Comparison of ENCODE assay signal across 13 mouse cellular contexts in genomic region chr11:74734917-74735316, GRCm38 (mm10). TPM values are rescaled to one million over a fixed set of nuclear protein-coding genes. Genes with fewer than 3 reads are reported as not detected.
DNase-seq lines count a peak whose midpoint lies in the region; ATAC-seq lines count a peak whose summit lies in the region.
"Had no signal": no experiment of that assay in that cellular context is flagged by ENCODE, and none has a peak within 500 bp of the region (broad histone marks: within the 10 kb centered on the region; RNA-seq: fewer than 3 reads in every experiment).

No protein-coding gene starts in this region.

- DNase-seq in forebrain, embryonic 10.5 days (ENCODE audit: extremely low spot score, low spot score), result no peak
- peak; percentile 17 for DNase-seq in neural tube, embryonic 11.5 days (ENCODE audit: low spot score)
- DNase-seq in neural tube, embryonic 10.5 days (ENCODE audit: extremely low spot score, low spot score), result no peak
- DNase-seq in layer of hippocampus, postnatal 36 days, result peak; percentile 31 to 34
- DNase-seq in kidney, postnatal 14 days, result no peak
- DNase-seq: B cell, adult 2 months; liver, postnatal 0 days had no signal

- no peak overlapping the region for H3K9ac ChIP-seq in forebrain, embryonic 16.5 days (replicated peaks; ENCODE audit: low read depth, low read length)
- no peak overlapping the region for H3K9ac ChIP-seq in neural tube, embryonic 11.5 days (ENCODE audit: low read length)
- H3K9ac ChIP-seq in neural tube, embryonic 15.5 days (replicated peaks), result no peak overlapping the region
- H3K9ac ChIP-seq in intestine, embryonic 16.5 days (ENCODE audit: low read depth, low read length), result no peak overlapping the region
- H3K9ac ChIP-seq: embryonic facial prominence, embryonic 12.5 days; intestine, embryonic 15.5 days; liver, postnatal 0 days had no signal

- H3K27ac ChIP-seq in forebrain, embryonic 10.5 days, result peak overlapping the region; percentile 13; the same call in 1 of the 2 replicates
- no peak overlapping the region for H3K27ac ChIP-seq in forebrain, embryonic 16.5 days (ENCODE audit: low read length)
- H3K27ac ChIP-seq in neural tube, embryonic 11.5 days (ENCODE audit: low read depth, low read length), result no peak overlapping the region
- H3K27ac ChIP-seq in neural tube, embryonic 15.5 days (replicated peaks), result peak overlapping the region; percentile 54
- H3K27ac ChIP-seq in intestine, embryonic 16.5 days (ENCODE audit: low read length), result no peak overlapping the region
- H3K27ac ChIP-seq: embryonic facial prominence, embryonic 12.5 days; intestine, embryonic 15.5 days had no signal

- no peak overlapping the region for H3K4me2 ChIP-seq in forebrain, embryonic 16.5 days (ENCODE audit: low read length)
- H3K4me2 ChIP-seq in neural tube, embryonic 11.5 days (ENCODE audit: low read depth), result no peak overlapping the region
- H3K4me2 ChIP-seq in neural tube, embryonic 15.5 days, result peak overlapping the region; percentile 37
- H3K4me2 ChIP-seq in intestine, embryonic 16.5 days (ENCODE audit: low read depth, low read length), result no peak overlapping the region
- H3K4me2 ChIP-seq: embryonic facial prominence, embryonic 12.5 days; intestine, embryonic 15.5 days had no signal

- peaks cover 11% of the 10 kb centered on the region for H3K4me1 ChIP-seq in forebrain, embryonic 10.5 days
- H3K4me1 ChIP-seq in forebrain, embryonic 16.5 days (replicated peaks; ENCODE audit: control insufficient read depth, insufficient read depth, low read length), result no peaks in the 10 kb centered on the region
- no peaks in the 10 kb centered on the region for H3K4me1 ChIP-seq in neural tube, embryonic 11.5 days (ENCODE audit: control insufficient read depth, insufficient read depth, low read length)
- H3K4me1 ChIP-seq in neural tube, embryonic 15.5 days, result peaks cover 11% of the 10 kb centered on the region
- no peaks in the 10 kb centered on the region for H3K4me1 ChIP-seq in intestine, embryonic 16.5 days (ENCODE audit: control insufficient read depth, insufficient read depth, low read length)
- H3K4me1 ChIP-seq: embryonic facial prominence, embryonic 12.5 days; intestine, embryonic 15.5 days; megakaryocyte, embryonic 14.5 days had no signal

- no peaks in the 10 kb centered on the region for H3K36me3 ChIP-seq in forebrain, embryonic 10.5 days (replicated peaks)
- H3K36me3 ChIP-seq in forebrain, embryonic 16.5 days (ENCODE audit: control insufficient read depth, insufficient read depth), result no peaks in the 10 kb centered on the region
- H3K36me3 ChIP-seq in neural tube, embryonic 11.5 days (ENCODE audit: control insufficient read depth, insufficient read depth, low read length), result no peaks in the 10 kb centered on the region
- no peaks in the 10 kb centered on the region for H3K36me3 ChIP-seq in neural tube, embryonic 15.5 days
- H3K36me3 ChIP-seq in intestine, embryonic 16.5 days (ENCODE audit: control insufficient read depth, insufficient read depth, low read length), result no peaks in the 10 kb centered on the region
- H3K36me3 ChIP-seq: embryonic facial prominence, embryonic 12.5 days; intestine, embryonic 15.5 days had no signal

- no peak overlapping the region for H3K4me3 ChIP-seq in forebrain, embryonic 10.5 days
- no peak overlapping the region for H3K4me3 ChIP-seq in forebrain, embryonic 16.5 days (replicated peaks; ENCODE audit: low read length)
- no peak overlapping the region for H3K4me3 ChIP-seq in neural tube, embryonic 11.5 days (ENCODE audit: low read depth, low read length)
- H3K4me3 ChIP-seq in neural tube, embryonic 15.5 days (replicated peaks), result no peak overlapping the region
- H3K4me3 ChIP-seq in intestine, embryonic 16.5 days (ENCODE audit: low read length), result no peak overlapping the region
- H3K4me3 ChIP-seq: embryonic facial prominence, embryonic 12.5 days; intestine, embryonic 15.5 days; megakaryocyte, embryonic 14.5 days had no signal

- no peaks in the 10 kb centered on the region for H3K9me3 ChIP-seq in forebrain, embryonic 10.5 days
- H3K9me3 ChIP-seq in forebrain, embryonic 16.5 days (ENCODE audit: control insufficient read depth, low read length), result no peaks in the 10 kb centered on the region
- H3K9me3 ChIP-seq in neural tube, embryonic 11.5 days (ENCODE audit: control insufficient read depth, low read length), result no peaks in the 10 kb centered on the region
- H3K9me3 ChIP-seq in neural tube, embryonic 15.5 days (replicated peaks), result no peaks in the 10 kb centered on the region
- H3K9me3 ChIP-seq in intestine, embryonic 16.5 days (ENCODE audit: control insufficient read depth, low read length), result no peaks in the 10 kb centered on the region
- H3K9me3 ChIP-seq: embryonic facial prominence, embryonic 12.5 days; intestine, embryonic 15.5 days had no signal

- 13% methylated on average over 7 of the region's 7 CpGs for WGBS in forebrain, embryonic 10.5 days
- WGBS in forebrain, embryonic 16.5 days, result 9% methylated on average over 7 of the region's 7 CpGs
- 18% methylated on average over 7 of the region's 7 CpGs for WGBS in neural tube, embryonic 11.5 days
- 11% methylated on average over 7 of the region's 7 CpGs for WGBS in neural tube, embryonic 15.5 days
- WGBS in intestine, embryonic 16.5 days, result 18% methylated on average over 7 of the region's 7 CpGs

- no peak for ATAC-seq in forebrain, embryonic 16.5 days
- no peak for ATAC-seq in neural tube, embryonic 11.5 days (ENCODE audit: insufficient read depth, low FRiP score, low TSS enrichment)
- ATAC-seq in neural tube, embryonic 15.5 days (ENCODE audit: low FRiP score), result 0 out of 2 replicates have a peak, but pooled peaks have one; percentile 21
- no peak for ATAC-seq in intestine, embryonic 16.5 days
- ATAC-seq: intestine, embryonic 15.5 days; liver, postnatal 0 days had no signal

- H3K27me3 ChIP-seq in forebrain, embryonic 10.5 days (ENCODE audit: poor library complexity, severe bottlenecking), result no peaks in the 10 kb centered on the region
- H3K27me3 ChIP-seq in forebrain, embryonic 16.5 days (replicated peaks; ENCODE audit: control insufficient read depth, insufficient read depth, low read length), result no peaks in the 10 kb centered on the region
- no peaks in the 10 kb centered on the region for H3K27me3 ChIP-seq in neural tube, embryonic 11.5 days (ENCODE audit: control insufficient read depth, insufficient read depth, low read length)
- no peaks in the 10 kb centered on the region for H3K27me3 ChIP-seq in neural tube, embryonic 15.5 days (replicated peaks)
- H3K27me3 ChIP-seq in intestine, embryonic 16.5 days (replicated peaks; ENCODE audit: control insufficient read depth, insufficient read depth, low read length), result no peaks in the 10 kb centered on the region
- H3K27me3 ChIP-seq: embryonic facial prominence, embryonic 12.5 days; intestine, embryonic 15.5 days had no signal

RNA-seq across cellular contexts. Expression of gene Pafah1b1, which starts 10.4 kb away (rescaled TPM):
- 45.1 and 48.5 TPM in 2 replicates for polyA plus RNA-seq in forebrain, embryonic 10.5 days (2016; fragmentation: Nextera tagmentation; extraction: Ambion mirVana)
- polyA plus RNA-seq in forebrain, embryonic 16.5 days (2015; fragmentation: Nextera tagmentation; extraction: Ambion mirVana), result 48.9 and 51.2 TPM in 2 replicates
- polyA plus RNA-seq in neural tube, embryonic 11.5 days (2014; fragmentation: Nextera tagmentation; extraction: Ambion mirVana), result 95.3 and 107 TPM in 2 replicates
- total RNA-seq in layer of hippocampus, postnatal 36 days (2021), result 100 to 1,000 TPM; 398 to 402 TPM
- 54.9 and 55.3 TPM in 2 replicates for polyA plus RNA-seq in neural tube, embryonic 15.5 days (2015; fragmentation: Nextera tagmentation; extraction: Ambion mirVana)
- polyA plus RNA-seq in intestine, embryonic 16.5 days (2015; fragmentation: Nextera tagmentation; extraction: Ambion mirVana), result 33.5 and 33.8 TPM in 2 replicates

RNA-seq across cellular contexts. Expression of gene Mettl16, which starts 35.7 kb away (rescaled TPM):
- 71.6 and 73.4 TPM in 2 replicates for polyA plus RNA-seq in forebrain, embryonic 10.5 days (2016; fragmentation: Nextera tagmentation; extraction: Ambion mirVana)
- 57.5 and 58.7 TPM in 2 replicates for polyA plus RNA-seq in forebrain, embryonic 16.5 days (2015; fragmentation: Nextera tagmentation; extraction: Ambion mirVana)
- polyA plus RNA-seq in neural tube, embryonic 11.5 days (2014; fragmentation: Nextera tagmentation; extraction: Ambion mirVana), result 43.6 and 47.6 TPM in 2 replicates
- total RNA-seq in layer of hippocampus, postnatal 36 days (2021), result 10 to 100 TPM; 30.7 to 36.0 TPM
- polyA plus RNA-seq in neural tube, embryonic 15.5 days (2015; fragmentation: Nextera tagmentation; extraction: Ambion mirVana), result 45.5 and 53.7 TPM in 2 replicates
- 36.2 and 41.4 TPM in 2 replicates for polyA plus RNA-seq in intestine, embryonic 16.5 days (2015; fragmentation: Nextera tagmentation; extraction: Ambion mirVana)

Comparison
In these comparisons a context has a peak if more than half of its experiments do, and no peak if none do; other contexts are left out.
1. DNase-seq: peak in neural tube, embryonic 11.5 days (single experiment) and layer of hippocampus, postnatal 36 days (2 of 2); none in forebrain, embryonic 10.5 days (single experiment), neural tube, embryonic 10.5 days (single experiment) and kidney, postnatal 14 days (single experiment).
2. H3K27ac ChIP-seq: peak in forebrain, embryonic 10.5 days (single experiment) and neural tube, embryonic 15.5 days (single experiment); none in forebrain, embryonic 16.5 days (single experiment), neural tube, embryonic 11.5 days (single experiment) and intestine, embryonic 16.5 days (single experiment).